Mouse (Mus musculus) gastrocnemius, adult 18-20 months (tissue): ENCODE results near the gene Hist1h4f. TPM values are rescaled to one million over a fixed set of nuclear protein-coding genes. Genes with fewer than 3 reads are reported as not detected.

Experiments
- DNase-seq: peaks from one replicate; pipeline ENCODE4 v3.0.0; 2021; ENCODE audit warnings: low spot score
- microRNA-seq: library from miRNA; unstranded; fragments of <30 nt; microRNA quantifications from one replicate; pipeline ENCODE4 v1.2.0, GENCODE M21; 2021
- total RNA-seq, 2 experiments: library from RNA; stranded (reverse); gene quantifications; 2 replicates each; pipeline ENCODE4 v1.2.3; 2021

Hist1h4f gene
- total RNA-seq, 2 experiments from 2014 or later, result 8.3 to 12.3 TPM

DNA sequence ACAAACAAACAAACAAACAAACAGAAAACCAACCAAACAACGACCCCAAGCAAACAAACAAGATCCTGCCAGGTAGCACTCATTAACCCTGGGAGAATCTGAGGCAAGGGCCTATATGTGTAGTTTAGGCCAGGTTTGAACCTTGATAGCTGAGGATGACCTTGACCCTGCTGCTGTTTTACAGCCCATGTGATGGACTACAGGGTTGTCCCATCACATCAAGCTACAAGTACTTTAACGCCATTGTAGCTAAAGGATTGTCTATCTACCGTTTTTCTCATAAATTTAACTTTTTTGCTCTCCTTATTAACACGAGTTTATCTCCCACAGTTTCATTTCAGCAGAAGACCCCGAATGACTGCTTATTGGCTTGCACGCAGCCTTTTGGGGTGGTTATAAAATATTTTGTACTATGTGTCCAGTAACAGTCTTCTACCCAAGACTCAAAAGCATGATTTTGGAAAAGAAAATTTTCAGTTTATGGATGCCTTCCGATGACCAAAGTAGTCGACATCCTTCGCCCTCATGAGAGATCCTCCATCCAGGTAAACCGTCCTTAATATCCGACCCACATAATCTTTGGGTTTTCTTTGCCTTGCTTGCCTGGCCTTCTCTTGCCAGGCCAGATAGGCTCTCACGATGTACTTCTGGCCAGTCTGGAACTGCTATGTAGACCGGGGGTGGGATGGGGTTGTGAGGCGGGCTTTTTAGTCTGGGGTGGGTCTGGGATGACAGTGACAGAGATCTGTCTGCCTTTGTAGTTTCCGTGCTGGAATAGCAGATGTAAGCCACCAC, 35.4 kb downstream of the Hist1h4f start:
- no peak for DNase-seq

DNA sequence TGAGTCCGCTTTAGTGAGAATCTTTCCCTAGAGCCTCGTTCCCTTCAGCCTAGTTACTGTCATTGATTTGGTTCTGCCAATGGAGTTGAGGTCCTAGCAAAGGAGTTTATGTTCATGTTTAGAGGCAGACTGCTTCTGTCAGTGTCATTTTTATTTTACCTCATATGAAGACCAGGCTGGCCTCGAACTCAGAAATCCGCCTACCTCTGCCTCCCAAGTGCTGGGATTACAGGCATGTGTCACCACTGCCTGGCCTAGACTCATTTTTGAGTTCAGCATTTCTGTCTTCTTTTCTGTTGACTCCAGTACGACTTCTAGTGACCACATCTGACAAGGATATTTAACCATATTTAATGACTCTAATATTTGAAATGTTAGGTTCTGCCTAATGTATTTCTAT, 36.2 kb downstream of the Hist1h4f start:
- no peak for DNase-seq

DNA sequence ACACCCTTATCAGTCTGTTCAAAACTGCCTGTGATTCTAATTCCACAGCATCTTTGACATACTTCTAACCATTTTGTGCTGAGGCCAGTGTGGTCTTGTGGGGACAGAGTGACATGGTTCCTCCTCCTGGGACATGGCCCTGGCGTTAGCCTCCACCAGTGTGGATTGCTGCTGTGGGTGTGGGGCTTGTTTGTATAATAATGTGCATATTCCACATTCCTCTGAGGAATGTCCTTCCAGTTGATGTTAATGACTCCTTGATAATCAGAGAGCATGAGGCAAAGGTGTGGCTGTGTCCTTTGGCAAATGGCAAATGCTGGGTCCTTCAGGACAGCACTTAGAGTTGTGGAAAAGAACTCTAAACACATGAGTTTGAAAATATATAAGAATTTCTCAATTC, 37.9 kb downstream of the Hist1h4f start:
- no peak for DNase-seq

DNA sequence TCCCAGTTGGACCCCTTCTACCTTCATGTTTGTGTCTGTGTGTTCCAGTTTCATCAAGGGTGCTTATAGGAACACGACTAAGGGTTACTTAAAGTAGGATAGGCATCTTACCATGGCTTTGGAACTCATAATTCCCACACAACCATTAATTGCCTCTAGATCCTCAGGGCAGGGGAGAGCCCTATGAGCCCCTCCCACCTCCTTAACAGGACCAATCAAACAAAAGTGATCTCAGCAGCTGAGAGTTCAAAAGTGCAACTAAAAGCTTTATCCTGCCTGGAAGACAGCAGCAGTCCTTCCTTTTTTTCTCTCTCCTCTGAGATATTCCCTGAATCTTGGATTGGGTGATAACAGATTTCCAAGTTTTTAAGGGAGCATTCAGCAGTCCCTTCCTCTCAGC, 41.3 kb downstream of the Hist1h4f start:
- DNase-seq, result no peak

DNA sequence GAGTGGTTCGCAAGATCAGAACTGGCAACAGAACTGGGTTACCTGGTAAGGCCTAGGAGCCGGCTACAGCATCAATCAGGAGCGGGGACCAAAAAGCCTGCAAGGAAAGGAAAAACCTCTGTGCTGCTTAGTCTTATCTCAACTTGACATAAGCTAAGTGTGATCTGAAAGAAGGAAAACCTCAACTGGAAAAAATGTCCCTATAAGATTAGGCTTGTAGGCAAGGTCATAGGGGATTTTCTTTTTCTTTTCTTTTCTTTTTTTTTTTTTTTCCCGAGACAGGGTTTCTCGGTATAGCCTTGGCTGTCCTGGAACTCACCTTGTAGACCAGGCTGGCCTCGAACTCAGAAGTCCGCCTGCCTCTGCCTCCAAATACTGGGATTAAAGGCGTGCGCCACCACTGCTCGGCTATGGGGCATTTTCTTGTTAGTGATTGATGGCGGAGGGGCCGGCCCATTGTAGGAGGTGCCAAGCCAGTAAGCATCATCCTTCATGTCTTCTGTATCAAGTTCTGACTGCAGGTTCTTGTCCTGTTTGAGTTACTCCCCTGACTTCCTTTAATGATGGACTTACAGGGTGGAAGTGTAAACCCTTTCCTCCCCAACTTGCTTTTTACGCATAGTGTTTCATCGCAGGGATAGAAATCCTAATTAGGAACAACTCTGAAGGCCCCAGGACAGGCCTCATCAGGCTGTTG, 44.5 kb downstream of the Hist1h4f start:
- no peak for DNase-seq

DNA sequence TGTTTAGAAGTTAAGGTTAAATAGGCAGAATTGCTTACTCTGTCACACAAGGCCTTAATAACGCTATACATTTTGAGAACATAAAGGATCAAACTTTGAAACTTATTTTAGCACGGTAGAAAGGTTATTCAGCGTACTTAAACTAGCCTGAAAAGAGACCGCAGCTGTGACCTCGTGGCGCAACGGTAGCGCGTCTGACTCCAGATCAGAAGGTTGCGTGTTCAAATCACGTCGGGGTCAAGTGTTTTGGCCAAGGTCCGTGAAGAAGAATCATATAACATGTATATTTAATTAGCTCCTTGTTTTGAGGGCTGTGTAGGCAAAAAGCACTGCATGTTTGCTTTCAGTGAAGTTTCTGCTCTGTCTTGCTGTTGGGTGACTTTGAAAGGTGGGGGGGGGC, 45.1 kb downstream of the Hist1h4f start:
- DNase-seq, result no peak

DNA sequence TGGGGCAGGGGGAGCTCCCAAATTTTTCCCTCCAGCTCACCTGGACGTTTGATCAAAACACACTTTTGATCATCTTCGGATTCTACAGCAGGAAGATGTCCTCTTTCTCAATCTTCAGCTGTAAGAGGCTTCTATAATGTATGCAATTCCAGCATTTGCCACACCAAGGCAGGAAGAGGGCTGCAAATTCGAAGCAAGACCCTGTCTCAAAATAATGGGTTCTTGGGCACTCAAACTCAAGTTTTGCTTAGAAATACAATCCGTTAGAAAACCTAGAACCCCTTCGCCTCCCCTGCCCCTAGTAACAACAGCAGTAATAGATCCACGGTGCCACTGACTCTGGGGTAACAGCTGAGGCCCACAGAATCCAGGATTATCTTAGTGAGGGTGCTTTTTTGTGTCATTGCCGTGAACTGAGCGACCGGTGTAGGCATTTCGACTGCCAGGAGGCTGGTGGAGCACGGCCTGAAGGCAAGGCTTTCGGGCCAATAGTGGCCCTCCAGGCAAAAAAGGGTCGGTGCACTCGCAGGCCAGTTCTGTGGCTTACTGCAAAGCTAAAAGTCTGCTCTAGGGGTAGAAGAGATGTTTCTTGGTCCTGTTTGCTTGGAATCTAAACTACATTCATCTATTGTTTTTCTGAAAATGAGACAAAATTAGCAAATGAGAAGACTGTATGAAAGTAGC, 45.6 kb downstream of the Hist1h4f start:
- no peak for DNase-seq

DNA sequence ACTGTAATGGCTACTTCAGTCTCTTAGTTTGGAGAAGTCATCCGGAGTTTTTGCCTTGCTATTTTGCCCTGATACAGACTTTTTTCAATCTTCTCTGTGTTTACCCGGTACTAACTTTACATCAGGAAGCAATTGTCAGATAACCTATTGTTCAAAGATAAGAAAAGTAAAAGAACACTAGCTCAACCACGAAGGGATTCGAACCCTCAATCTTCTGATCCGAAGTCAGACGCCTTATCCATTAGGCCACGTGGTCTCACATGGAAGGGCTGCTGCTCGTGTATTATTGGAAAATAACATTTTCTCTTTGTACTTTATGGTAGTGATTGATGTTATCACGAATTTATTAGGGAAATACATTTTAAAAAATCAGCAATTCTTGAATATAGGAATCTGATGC, 47.7 kb downstream of the Hist1h4f start:
- DNase-seq, result peak; percentile 40

DNA sequence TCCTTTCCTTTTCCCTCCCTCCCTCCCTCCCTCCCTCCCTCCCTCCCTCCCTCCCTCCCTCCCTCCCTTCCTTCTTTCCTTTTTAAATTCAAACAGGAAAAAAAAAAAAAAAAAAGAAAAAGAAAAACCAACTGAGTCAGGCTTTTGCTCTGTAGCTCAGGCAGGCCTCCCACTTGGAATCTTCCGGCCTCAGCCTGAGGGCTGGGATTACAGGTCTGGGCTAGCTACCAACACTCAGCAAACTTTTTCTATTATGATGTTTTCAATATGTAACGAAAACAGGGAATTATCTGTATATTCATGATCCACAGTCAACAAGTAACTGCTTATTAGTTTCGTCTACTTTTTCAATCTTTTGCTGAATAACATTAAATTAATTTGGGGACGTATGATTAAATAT, 48.5 kb downstream of the Hist1h4f start:
- DNase-seq, result no peak

DNA sequence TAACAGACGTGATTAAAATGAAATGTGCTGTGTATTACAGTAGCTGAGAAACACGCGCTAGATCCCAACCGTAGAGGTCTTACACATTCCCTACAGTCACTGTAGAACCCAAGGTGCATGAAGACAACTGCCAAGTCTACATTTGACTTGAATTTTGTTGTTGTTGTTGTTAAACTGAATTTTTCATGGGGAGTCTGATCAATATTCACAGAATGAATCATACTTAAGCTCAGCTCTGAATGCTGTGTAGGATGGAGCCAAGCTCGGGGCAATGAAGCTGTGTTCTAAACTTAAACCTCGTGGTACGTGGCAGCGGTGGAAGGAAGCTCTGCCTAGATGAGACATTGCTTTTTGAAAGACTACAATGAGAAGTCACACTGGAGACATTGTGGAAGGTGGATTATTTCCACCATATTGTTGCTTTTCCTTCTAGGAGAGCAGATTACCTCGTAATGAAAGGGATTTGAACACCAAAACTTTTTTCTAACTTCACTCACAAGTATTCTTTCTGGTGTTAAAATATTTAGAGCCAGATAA, 49.3 kb downstream of the Hist1h4f start:
- DNase-seq, result no peak

DNA sequence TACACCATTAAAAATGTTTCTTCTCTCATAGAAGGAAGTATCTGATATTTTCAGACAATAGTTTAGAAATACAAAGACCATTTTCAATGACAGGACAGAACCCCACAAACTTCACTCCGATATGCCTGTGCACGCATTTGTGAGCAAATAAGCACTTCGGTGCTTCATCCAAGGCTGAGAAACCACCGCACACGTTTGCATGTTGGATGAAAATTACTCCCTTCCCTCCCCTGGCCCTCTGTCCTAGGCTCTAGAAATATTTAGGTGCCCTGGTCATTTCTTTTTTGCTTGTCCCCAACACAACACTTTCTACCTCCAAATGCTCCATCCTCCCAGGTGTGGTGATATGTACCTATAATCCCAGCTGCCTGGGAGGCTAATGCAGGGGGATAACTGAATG, 49.9 kb downstream of the Hist1h4f start:
- DNase-seq, result no peak

Small RNA genes within 50 kb of the gene (microRNA-seq; reads per million reads assigned to microRNA genes)
- gene Gm44297, result not detected
- not detected for gene Gm44359
- not detected for gene Gm44394
- gene n-TStga1, result not detected

Other genes with a start within 250 kb of the Hist1h4f start
- 10 to 100 TPM in 1 of 2 experiments, 1 to 10 TPM in 1; 9.9 to 11.7 TPM for gene Zfp322a, start 182.4 kb downstream of the Hist1h4f start, total RNA-seq
- gene Abt1, start 127.8 kb downstream of the Hist1h4f start, total RNA-seq, result 1 to 10 TPM; 3.8 to 4.2 TPM
- not detected for gene Btn1a1, start 85.7 kb downstream of the Hist1h4f start, total RNA-seq
- gene Btn2a2, start 62.8 kb downstream of the Hist1h4f start, total RNA-seq, result not detected
- gene Hist1h4h, start 20.6 kb downstream of the Hist1h4f start, total RNA-seq, result 100 to 1,000 TPM; 149 to 163 TPM
- gene Hist1h2af, start 17.7 kb downstream of the Hist1h4f start, total RNA-seq, result 1 to 10 TPM in 1 of 2 experiments, under 1 TPM in 1; 0.73 to 1.9 TPM
- gene Hist1h3g, start 16.2 kb downstream of the Hist1h4f start, total RNA-seq, result under 1 TPM; 0.55 to 0.57 TPM
- 1 to 10 TPM; 1.0 to 1.1 TPM for gene Hist1h2bh, start 8.3 kb downstream of the Hist1h4f start, total RNA-seq
- 1 to 10 TPM; 3.0 to 4.8 TPM for gene Hist1h3f, start 7.6 kb downstream of the Hist1h4f start, total RNA-seq
- gene Hist1h1d, start 1.6 kb upstream of the Hist1h4f start, total RNA-seq, result under 1 TPM; 0.83 to 0.89 TPM
- 10 to 100 TPM; 11.6 to 12.3 TPM for gene Hist1h3e, start 10.7 kb upstream of the Hist1h4f start, total RNA-seq
- gene Hist1h2ae, start 19.6 kb upstream of the Hist1h4f start, total RNA-seq, result under 1 TPM; 0.41 to 0.85 TPM
- 1 to 10 TPM; 2.2 to 3.7 TPM for gene Hist1h2bg, start 19.7 kb upstream of the Hist1h4f start, total RNA-seq
- 1 to 10 TPM; 1.3 to 5.3 TPM for gene Hist1h2bf, start 22.5 kb upstream of the Hist1h4f start, total RNA-seq
- 1 to 10 TPM in 1 of 2 experiments, under 1 TPM in 1; 0.80 to 1.7 TPM for gene Hist1h2ad, start 22.7 kb upstream of the Hist1h4f start, total RNA-seq
- 1 to 10 TPM; 3.2 to 3.7 TPM for gene Hist1h3d, start 24.1 kb upstream of the Hist1h4f start, total RNA-seq
- gene Hist1h4d, start 29.9 kb upstream of the Hist1h4f start, total RNA-seq, result 10 to 100 TPM; 33.6 to 46.4 TPM
- gene Hist1h2be, start 69.5 kb upstream of the Hist1h4f start, total RNA-seq, result 10 to 100 TPM; 13.2 to 15.7 TPM
- 10 to 100 TPM; 31.1 to 41.1 TPM for gene Hist1h1e, start 70.9 kb upstream of the Hist1h4f start, total RNA-seq
- gene Hist1h2ac, start 132.3 kb upstream of the Hist1h4f start, total RNA-seq, result 1 to 10 TPM in 1 of 2 experiments, under 1 TPM in 1; 0.68 to 1.3 TPM
- gene Hist1h2bc, start 132.6 kb upstream of the Hist1h4f start, total RNA-seq, result 10 to 100 TPM; 66.4 to 69.8 TPM
- gene Hist1h1t, start 144.2 kb upstream of the Hist1h4f start, total RNA-seq, result not detected
- gene Hist1h4c, start 146.8 kb upstream of the Hist1h4f start, total RNA-seq, result 10 to 100 TPM; 57.1 to 66.2 TPM
- 10 to 100 TPM; 25.6 to 25.7 TPM for gene Hfe, start 159.2 kb upstream of the Hist1h4f start, total RNA-seq
- 100 to 1,000 TPM; 157 to 219 TPM for gene Hist1h1c, start 187.2 kb upstream of the Hist1h4f start, total RNA-seq
- gene Hist1h3c, start 194.0 kb upstream of the Hist1h4f start, total RNA-seq, result not detected
- gene Hist1h2bb, start 195.1 kb upstream of the Hist1h4f start, total RNA-seq, result 1 to 10 TPM; 1.3 to 1.4 TPM
- under 1 TPM in 1 of 2 experiments, not detected in 1; 0.82 TPM for gene Hist1h2ab, start 199.5 kb upstream of the Hist1h4f start, total RNA-seq
- 1 to 10 TPM in 1 of 2 experiments, not detected in 1; 1.3 TPM for gene Hist1h3b, start 200.6 kb upstream of the Hist1h4f start, total RNA-seq
- 1 to 10 TPM; 1.6 to 1.9 TPM for gene Hist1h4b, start 205.4 kb upstream of the Hist1h4f start, total RNA-seq
- 1 to 10 TPM in 1 of 2 experiments, under 1 TPM in 1; 0.89 to 2.8 TPM for gene Hist1h4a, start 209.6 kb upstream of the Hist1h4f start, total RNA-seq
- 1 to 10 TPM; 5.1 to 5.3 TPM for gene Hist1h3a, start 210.7 kb upstream of the Hist1h4f start, total RNA-seq
- gene Hist1h1a, start 212.0 kb upstream of the Hist1h4f start, total RNA-seq, result under 1 TPM; 0.66 to 0.76 TPM
- not detected for gene Trim38, start 218.3 kb upstream of the Hist1h4f start, total RNA-seq